Mouse (Mus musculus) liver, embryonic 11.5 days (tissue): ENCODE results near the gene Rgcc. TPM values are rescaled to one million over a fixed set of nuclear protein-coding genes. Genes with fewer than 3 reads are reported as not detected.

ENCODE experiments used
- ATAC-seq: fragments of 200-750 bp; cut with Nextera tagmentation; replicated peaks from 2 replicates; pipeline ENCODE4 v1.8.0; 2017; ENCODE audit warnings: moderate number of reproducible peaks, mild to moderate bottlenecking, moderate TSS enrichment, moderate library complexity; ENCODE audit not compliant: low FRiP score
- DNase-seq: peaks from one replicate; pipeline ENCODE4 v3.0.0-alpha.2; 2017; ENCODE audit warnings: low spot score
- H3K27ac ChIP-seq: fragments of 300-500 bp; sonication (generic); 2 replicates; pipeline ENCODE4 v1.5.1; 2014; ENCODE audit warnings: mild to moderate bottlenecking, low read depth, low read length, control low read depth
- H3K27me3 ChIP-seq: fragments of 300-500 bp; sonication (generic); replicated peaks from 2 replicates; pipeline ENCODE4 v1.6.1; 2014; ENCODE audit warnings: low read length, mixed read lengths; ENCODE audit not compliant: control insufficient read depth, insufficient read depth
- H3K36me3 ChIP-seq: fragments of 300-500 bp; sonication (generic); 2 replicates; pipeline ENCODE4 v1.6.1; 2014; ENCODE audit warnings: mild to moderate bottlenecking, low read length, moderate library complexity, mixed read lengths; ENCODE audit not compliant: control insufficient read depth, insufficient read depth
- H3K4me1 ChIP-seq: fragments of 300-500 bp; sonication (generic); replicated peaks from 2 replicates; pipeline ENCODE4 v1.6.1; 2014; ENCODE audit warnings: low read length, mixed read lengths; ENCODE audit not compliant: control insufficient read depth, insufficient read depth
- H3K4me2 ChIP-seq: fragments of 300-500 bp; sonication (generic); 2 replicates; pipeline ENCODE4 v1.6.1; 2014; ENCODE audit warnings: mild to moderate bottlenecking, control low read depth, moderate library complexity
- H3K4me3 ChIP-seq: fragments of 300-500 bp; sonication (generic); 2 replicates; pipeline ENCODE4 v1.5.1; 2014; ENCODE audit warnings: low read depth, low read length, control low read depth
- H3K9ac ChIP-seq: fragments of 300-500 bp; sonication (generic); 2 replicates; pipeline ENCODE4 v1.6.1; 2014; ENCODE audit warnings: low read depth, low read length, control low read depth
- H3K9me3 ChIP-seq: fragments of 300-500 bp; sonication (generic); 2 replicates; pipeline ENCODE4 v1.6.1; 2016; ENCODE audit warnings: low read length, inconsistent platforms, mixed read lengths; ENCODE audit not compliant: control insufficient read depth
- WGBS: fragments of 180-500 bp; shearing (Covaris S2); extraction: QIAGEN DNeasy Blood & Tissue Kit; methylation state at CpG from one replicate; pipeline ENCODE4 v1.1.7; 2014; 5-methylcytosine and 5-hydroxymethylcytosine counted together
- polyA plus RNA-seq: library from polyadenylated mRNA; unstranded; fragments of >200 nt; fragmentation: Nextera tagmentation; extraction: Ambion mirVana; gene quantifications from 2 replicates; pipeline ENCODE4 v1.2.1, GENCODE M21; 2014

The Rgcc gene
- polyA plus RNA-seq, 1 experiment from 2014 or later = 233 TPM

GRCm38 (mm10) chr14:79244571-79244970, 56.9 kb downstream of the Rgcc start:
- no peak for ATAC-seq
- 60% methylated on average over 3 of the region's 3 CpGs for WGBS
- DNase-seq = no peak
- Histone ChIP-seq H3K27ac (no peak overlapping the region), H3K36me3 (no peaks in the 10 kb centered on the region), H3K4me2 (no peak overlapping the region), H3K27me3 (no peaks in the 10 kb centered on the region), H3K4me1 (no peaks in the 10 kb centered on the region), H3K4me3 (no peak overlapping the region), H3K9me3 (no peaks in the 10 kb centered on the region), H3K9ac (no peak overlapping the region)

GRCm38 (mm10) chr14:79243038-79243883, 58.2 kb downstream of the Rgcc start:
- no peak overlapping the region for H3K9ac ChIP-seq
- no peak overlapping the region for H3K27ac ChIP-seq
- no peaks in the 10 kb centered on the region for H3K27me3 ChIP-seq
- ATAC-seq (no peak), DNase-seq (no peak)
- no peak overlapping the region for H3K4me2 ChIP-seq
- no peak overlapping the region for H3K4me3 ChIP-seq
- 62% methylated on average over 12 of the region's 12 CpGs for WGBS
- H3K36me3 ChIP-seq = no peaks in the 10 kb centered on the region
- H3K9me3 ChIP-seq = no peaks in the 10 kb centered on the region
- no peaks in the 10 kb centered on the region for H3K4me1 ChIP-seq

GRCm38 (mm10) chr14:79242386-79242720, 59.1 kb downstream of the Rgcc start:
- H3K9ac ChIP-seq = no peak overlapping the region
- H3K4me2 ChIP-seq = no peak overlapping the region
- ATAC-seq = no peak
- H3K4me1 ChIP-seq = no peaks in the 10 kb centered on the region
- no peaks in the 10 kb centered on the region for H3K9me3 ChIP-seq
- H3K27me3 ChIP-seq = no peaks in the 10 kb centered on the region
- DNase-seq = no peak
- no peaks in the 10 kb centered on the region for H3K36me3 ChIP-seq
- H3K4me3 ChIP-seq = no peak overlapping the region
- H3K27ac ChIP-seq = no peak overlapping the region

DNA sequence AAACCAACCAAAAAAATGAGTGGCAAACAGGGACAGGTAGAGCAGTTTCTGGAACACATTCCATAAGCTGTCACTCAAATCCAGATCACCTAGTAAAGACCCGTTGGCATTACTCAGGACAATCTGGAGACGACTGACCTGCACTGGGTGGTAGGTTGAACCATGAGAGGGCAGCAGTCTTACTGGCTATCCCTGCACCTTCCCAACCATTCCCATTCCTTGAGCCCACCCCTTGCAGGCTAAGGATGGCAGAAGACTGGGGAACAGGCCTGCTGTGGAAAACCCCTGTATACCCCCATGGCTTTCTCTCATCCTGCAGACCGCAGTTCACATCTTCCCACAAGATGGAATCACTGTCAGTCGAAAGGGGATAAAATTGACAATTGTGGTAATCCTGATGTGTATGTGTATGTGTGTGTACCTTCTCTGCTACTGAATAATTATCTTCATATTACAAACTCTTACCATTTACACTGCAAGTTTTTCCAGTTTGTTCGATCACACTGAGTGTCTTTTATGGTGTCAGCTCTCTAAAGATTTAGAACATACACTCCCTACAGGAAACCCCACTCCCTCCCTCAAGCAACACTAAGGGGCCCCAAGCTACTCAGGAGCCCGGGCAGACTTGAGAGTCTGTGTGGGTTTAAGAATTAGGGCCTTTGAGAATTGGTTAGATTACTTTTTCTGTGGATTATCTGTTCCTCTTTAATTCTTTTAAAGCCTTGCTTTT, 59.6 kb downstream of the Rgcc start:
- Histone ChIP-seq H3K27ac (no peak overlapping the region), H3K27me3 (no peaks in the 10 kb centered on the region)
- 64% methylated on average over 6 of the region's 6 CpGs for WGBS

DNA sequence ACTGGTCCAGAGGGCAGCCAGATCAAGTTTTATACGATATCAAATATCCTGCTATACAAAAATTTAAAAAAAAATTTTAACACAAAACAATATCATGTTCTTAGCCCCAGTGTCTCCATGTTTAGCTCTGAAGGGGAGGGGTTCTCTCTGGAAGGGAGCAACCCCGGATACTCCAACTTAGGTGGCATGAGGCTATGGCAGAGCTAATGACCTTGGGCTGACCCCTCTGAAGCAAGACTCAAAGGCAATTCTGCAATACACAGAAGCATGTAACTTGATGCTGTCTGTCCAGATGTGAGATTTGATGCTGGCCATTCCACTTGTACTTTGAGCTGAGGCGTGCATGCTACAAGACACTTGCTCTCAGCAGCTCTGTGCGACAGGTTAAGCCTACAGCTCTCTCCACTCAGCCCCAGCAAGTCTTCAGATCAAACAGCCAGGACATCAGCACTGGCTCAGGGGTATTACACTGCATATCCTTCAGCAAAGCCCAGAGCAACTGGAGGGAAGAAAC, 60.3 kb downstream of the Rgcc start:
- DNase-seq (no peak), ATAC-seq (no peak)

More for the DNA sequence above, 59.6 kb downstream of the Rgcc start:
- H3K36me3 ChIP-seq = no peaks in the 10 kb centered on the region
- H3K4me3 ChIP-seq = no peak overlapping the region
- DNase-seq = no peak
- H3K4me2 ChIP-seq = no peak overlapping the region
- H3K9me3 ChIP-seq = no peaks in the 10 kb centered on the region
- ATAC-seq = no peak
- H3K9ac ChIP-seq = no peak overlapping the region
- H3K4me1 ChIP-seq = no peaks in the 10 kb centered on the region

GRCm38 (mm10) chr14:79239402-79239801, 62.0 kb downstream of the Rgcc start:
- no peak overlapping the region for H3K27ac ChIP-seq
- no peak overlapping the region for H3K4me3 ChIP-seq
- H3K27me3 ChIP-seq = no peaks in the 10 kb centered on the region
- H3K9me3 ChIP-seq = no peaks in the 10 kb centered on the region
- H3K4me1 ChIP-seq = no peaks in the 10 kb centered on the region
- H3K36me3 ChIP-seq = no peaks in the 10 kb centered on the region
- ATAC-seq (no peak), DNase-seq (no peak)
- H3K4me2 ChIP-seq = no peak overlapping the region
- WGBS = 83% methylated on average over 12 of the region's 12 CpGs
- H3K9ac ChIP-seq = no peak overlapping the region

More for the DNA sequence above, 60.3 kb downstream of the Rgcc start:
- Histone ChIP-seq H3K9me3 (no peaks in the 10 kb centered on the region), H3K36me3 (no peaks in the 10 kb centered on the region), H3K27ac (no peak overlapping the region), H3K4me1 (no peaks in the 10 kb centered on the region), H3K4me2 (no peak overlapping the region), H3K27me3 (no peaks in the 10 kb centered on the region), H3K9ac (no peak overlapping the region), H3K4me3 (no peak overlapping the region)
- WGBS = 67% methylated on average over 4 of the region's 4 CpGs

Other genes with a start within 250 kb of the Rgcc start
- not detected in 2 replicates for gene Zfp957, start 54.3 kb downstream of the Rgcc start, polyA plus RNA-seq
- 59.8 and 61.6 TPM in 2 replicates for gene Naa16, start 89.1 kb upstream of the Rgcc start, polyA plus RNA-seq
- 9.1 and 12.2 TPM in 2 replicates for gene Mtrf1, start 96.1 kb upstream of the Rgcc start, polyA plus RNA-seq
- gene Kbtbd7, start 124.9 kb upstream of the Rgcc start, polyA plus RNA-seq = 8.1 and 9.0 TPM in 2 replicates
- gene Kbtbd6, start 150.2 kb upstream of the Rgcc start, polyA plus RNA-seq = 4.1 and 4.3 TPM in 2 replicates
- 22.7 and 25.3 TPM in 2 replicates for gene Elf1, start 179.5 kb upstream of the Rgcc start, polyA plus RNA-seq
- gene Wbp4, start 179.9 kb upstream of the Rgcc start, polyA plus RNA-seq = 35.8 and 38.7 TPM in 2 replicates